In genomic region chr1:139301830-139302229, GRCm38 (mm10) we compare ENCODE assay signal across 26 mouse cellular contexts.
A peak's percentile ranks its signal among the peaks of the same experiment; 100 is the strongest.
DNase-seq lines count a peak whose midpoint lies in the region; ATAC-seq and TF ChIP-seq lines count a peak whose summit lies in the region.
"Had no signal": no experiment of that assay in that cellular context is flagged by ENCODE, and none has a peak within 500 bp of the region (broad histone marks: within the 10 kb centered on the region; RNA-seq: fewer than 3 reads in every experiment).

No protein-coding gene starts in this region.

- no peaks in the 10 kb centered on the region for H3K27me3 ChIP-seq in hindbrain, embryonic 11.5 days (ENCODE audit: control insufficient read depth, insufficient read depth, low read length)
- no peaks in the 10 kb centered on the region for H3K27me3 ChIP-seq in hindbrain, embryonic 13.5 days
- H3K27me3 ChIP-seq in midbrain, embryonic 11.5 days (ENCODE audit: control insufficient read depth, insufficient read depth, low read length) = no peaks in the 10 kb centered on the region
- H3K27me3 ChIP-seq in midbrain, postnatal 0 days (ENCODE audit: insufficient read depth, low read length) = no peaks in the 10 kb centered on the region
- H3K27me3 ChIP-seq: forebrain, embryonic 13.5 days; heart, embryonic 13.5 days; hindbrain, embryonic 15.5 days had no signal

- H3K9me3 ChIP-seq in hindbrain, embryonic 11.5 days (ENCODE audit: control insufficient read depth, low read length) = no peaks in the 10 kb centered on the region
- no peaks in the 10 kb centered on the region for H3K9me3 ChIP-seq in hindbrain, embryonic 13.5 days
- no peaks in the 10 kb centered on the region for H3K9me3 ChIP-seq in midbrain, embryonic 11.5 days (ENCODE audit: control insufficient read depth, low read length)
- H3K9me3 ChIP-seq in midbrain, postnatal 0 days (ENCODE audit: low read length) = no peaks in the 10 kb centered on the region
- H3K9me3 ChIP-seq: forebrain, embryonic 10.5 days; forebrain, embryonic 13.5 days; heart, embryonic 10.5 days; heart, embryonic 13.5 days; hindbrain, embryonic 15.5 days had no signal

- WGBS in hindbrain, embryonic 11.5 days = 42% methylated on average over 5 of the region's 5 CpGs
- 30% methylated on average over 5 of the region's 5 CpGs for WGBS in hindbrain, embryonic 13.5 days
- WGBS in midbrain, embryonic 11.5 days = 36% methylated on average over 5 of the region's 5 CpGs
- WGBS in midbrain, postnatal 0 days = 24% methylated on average over 5 of the region's 5 CpGs

- no peaks in the 10 kb centered on the region for H3K36me3 ChIP-seq in hindbrain, embryonic 11.5 days (ENCODE audit: control insufficient read depth, insufficient read depth, low read length)
- H3K36me3 ChIP-seq in hindbrain, embryonic 13.5 days = no peaks in the 10 kb centered on the region
- no peaks in the 10 kb centered on the region for H3K36me3 ChIP-seq in midbrain, embryonic 11.5 days (ENCODE audit: control insufficient read depth, insufficient read depth, low read length)
- H3K36me3 ChIP-seq in midbrain, postnatal 0 days (ENCODE audit: insufficient read depth, low read length) = no peaks in the 10 kb centered on the region
- H3K36me3 ChIP-seq: forebrain, embryonic 10.5 days; heart, embryonic 10.5 days; heart, embryonic 13.5 days; hindbrain, embryonic 15.5 days had no signal

- H3K9ac ChIP-seq in hindbrain, embryonic 11.5 days (ENCODE audit: low read depth, low read length) = no peak overlapping the region
- no peak overlapping the region for H3K9ac ChIP-seq in hindbrain, embryonic 13.5 days
- H3K9ac ChIP-seq in midbrain, embryonic 11.5 days (ENCODE audit: low read length) = no peak overlapping the region
- no peak overlapping the region for H3K9ac ChIP-seq in midbrain, postnatal 0 days (replicated peaks; ENCODE audit: low read length, poor library complexity, severe bottlenecking)
- H3K9ac ChIP-seq: forebrain, embryonic 13.5 days; heart, embryonic 13.5 days; hindbrain, embryonic 15.5 days had no signal

- H3K4me1 ChIP-seq in hindbrain, embryonic 11.5 days (replicated peaks; ENCODE audit: control insufficient read depth, insufficient read depth, low read length) = no peaks in the 10 kb centered on the region
- H3K4me1 ChIP-seq in hindbrain, embryonic 13.5 days (replicated peaks) = no peaks in the 10 kb centered on the region
- peaks cover 10% of the 10 kb centered on the region; the same call in 1 of the 2 replicates for H3K4me1 ChIP-seq in midbrain, embryonic 11.5 days (ENCODE audit: control insufficient read depth, insufficient read depth, low read length)
- H3K4me1 ChIP-seq in midbrain, postnatal 0 days (ENCODE audit: insufficient read depth, low read length) = no peaks in the 10 kb centered on the region
- H3K4me1 ChIP-seq: heart, embryonic 10.5 days; heart, embryonic 13.5 days; hindbrain, embryonic 15.5 days had no signal

- no peak for TF ChIP-seq POLR2A in brain, embryonic 14.5 days (IDR thresholded peaks at IDR 0.05; ENCODE audit: borderline replicate concordance, extremely low read depth, insufficient read depth, insufficient read length, poor library complexity, severe bottlenecking)

- H3K4me3 ChIP-seq in hindbrain, embryonic 11.5 days (ENCODE audit: low read depth, low read length) = no peak overlapping the region
- no peak overlapping the region for H3K4me3 ChIP-seq in hindbrain, embryonic 13.5 days
- no peak overlapping the region for H3K4me3 ChIP-seq in midbrain, embryonic 11.5 days (ENCODE audit: low read depth, low read length)
- no peak overlapping the region for H3K4me3 ChIP-seq in midbrain, postnatal 0 days (ENCODE audit: low read depth, low read length)
- H3K4me3 ChIP-seq: forebrain, embryonic 10.5 days; forebrain, embryonic 13.5 days; heart, adult 2 months; heart, embryonic 10.5 days; heart, embryonic 13.5 days; hindbrain, embryonic 15.5 days had no signal

- no peak overlapping the region for H3K4me2 ChIP-seq in hindbrain, embryonic 11.5 days (replicated peaks; ENCODE audit: low read depth, low read length)
- H3K4me2 ChIP-seq in hindbrain, embryonic 13.5 days = no peak overlapping the region
- no peak overlapping the region for H3K4me2 ChIP-seq in midbrain, embryonic 11.5 days
- no peak overlapping the region for H3K4me2 ChIP-seq in midbrain, postnatal 0 days (ENCODE audit: low read depth, low read length, poor library complexity, severe bottlenecking)
- H3K4me2 ChIP-seq: forebrain, embryonic 13.5 days; heart, embryonic 13.5 days; hindbrain, embryonic 15.5 days had no signal

- TF ChIP-seq CTCF in midbrain, postnatal 0 days (IDR thresholded peaks at IDR 0.05) = no peak
- TF ChIP-seq CTCF in brain, embryonic 14.5 days (IDR thresholded peaks at IDR 0.05; ENCODE audit: borderline replicate concordance, extremely low read depth, insufficient read depth, insufficient read length) = no peak

- H3K27ac ChIP-seq in hindbrain, embryonic 11.5 days (ENCODE audit: low read depth, low read length) = no peak overlapping the region
- H3K27ac ChIP-seq in hindbrain, embryonic 13.5 days = no peak overlapping the region
- 0 out of 2 replicates have a peak overlapping the region, but pooled peaks have one; percentile 32 for H3K27ac ChIP-seq in midbrain, embryonic 11.5 days (ENCODE audit: low read depth, low read length)
- H3K27ac ChIP-seq in midbrain, postnatal 0 days (ENCODE audit: low read depth, low read length) = no peak overlapping the region
- H3K27ac ChIP-seq: forebrain, embryonic 10.5 days; forebrain, embryonic 13.5 days; heart, adult 2 months; heart, embryonic 10.5 days; heart, embryonic 13.5 days; hindbrain, embryonic 15.5 days had no signal

- ATAC-seq in hindbrain, embryonic 11.5 days (ENCODE audit: low FRiP score) = 0 out of 2 replicates have a peak, but pooled peaks have one; percentile 19
- ATAC-seq in hindbrain, embryonic 13.5 days (ENCODE audit: low FRiP score) = no peak
- peak; percentile 87 for ATAC-seq in midbrain, embryonic 11.5 days (ENCODE audit: low FRiP score)
- no peak for ATAC-seq in midbrain, postnatal 0 days (ENCODE audit: low FRiP score)
- ATAC-seq: activated CD4-positive, CD25-positive, alpha-beta regulatory T cell, adult 4 months; forebrain, embryonic 13.5 days; forebrain, embryonic 16.5 days had no signal

- DNase-seq in adrenal gland, adult 2 months = peak; percentile 41
- no peak for DNase-seq in adrenal gland, postnatal 4 days (ENCODE audit: low spot score in 2 of 2)
- peak; percentile 10 for DNase-seq in hindbrain, embryonic 11.5 days (ENCODE audit: low spot score)
- DNase-seq in midbrain, embryonic 11.5 days (ENCODE audit: low spot score, missing footprints) = peak; percentile 85
- DNase-seq in midbrain, postnatal 0 days (ENCODE audit: low spot score) = no peak
- peak; percentile 28 for DNase-seq in brain, embryonic 14.5 days (ENCODE audit: low read depth)
- no peak for DNase-seq in spleen, postnatal 4 days (ENCODE audit: low spot score in 2 of 2)
- DNase-seq: adrenal gland, postnatal 14 days; cerebellum, adult 11 months; cerebellum, adult 2 months; cerebellum, adult 9-11 months; cerebellum, postnatal 25 days; embryo, embryonic 11 days; gastrocnemius, postnatal 10 days; gastrocnemius, postnatal 36 days; heart, adult 2 months; heart, postnatal 14 days; heart, postnatal 4 days had no signal

Comparison
In these comparisons a context has a peak if more than half of its experiments do, and no peak if none do; other contexts are left out.
1. DNase-seq: peak in adrenal gland, adult 2 months (single experiment), hindbrain, embryonic 11.5 days (single experiment), midbrain, embryonic 11.5 days (single experiment) and brain, embryonic 14.5 days (single experiment); none in adrenal gland, postnatal 4 days (0 of 2), midbrain, postnatal 0 days (single experiment) and spleen, postnatal 4 days (0 of 2).
2. ATAC-seq: peak in hindbrain, embryonic 11.5 days (single experiment) and midbrain, embryonic 11.5 days (single experiment); none in hindbrain, embryonic 13.5 days (single experiment) and midbrain, postnatal 0 days (single experiment).